ENCODE assay signal across 8 mouse cellular contexts in genomic region chr5:22745885-22746532, GRCm38 (mm10). TPM values are rescaled to one million over a fixed set of nuclear protein-coding genes. Genes with fewer than 3 reads are reported as not detected.
DNase-seq lines count a peak whose midpoint lies in the region; ATAC-seq and TF ChIP-seq lines count a peak whose summit lies in the region.

Lhfpl3 (plus strand) TSS chr5:22746059.

- TF ChIP-seq CTCF in thymus, adult 2 months (IDR thresholded peaks at IDR 0.05; ENCODE audit: borderline replicate concordance, control insufficient read depth, extremely low read depth, insufficient read depth, low read length, poor library complexity): no peak

- no peak within 1 kb of the TSS for H3K27ac ChIP-seq in thymus, adult 2 months (ENCODE audit: control insufficient read depth, insufficient read depth, low read length)
- no peak within 1 kb of the TSS for H3K27ac ChIP-seq in stomach, embryonic 14.5 days (ENCODE audit: low read length)

- no peaks in the 10 kb centered on the region for H3K36me3 ChIP-seq in thymus, adult 2 months (ENCODE audit: control insufficient read depth, insufficient read depth, low read length)
- H3K36me3 ChIP-seq in stomach, embryonic 14.5 days (ENCODE audit: control insufficient read depth, insufficient read depth, low read length): no peaks in the 10 kb centered on the region

- H3K4me3 ChIP-seq in thymus, adult 2 months (ENCODE audit: control insufficient read depth, insufficient read depth, low read length): no peak within 1 kb of the TSS
- H3K4me3 ChIP-seq in stomach, embryonic 14.5 days (ENCODE audit: low read depth, low read length): peak within 1 kb of the TSS; percentile 45

- 4% methylated on average over 39 of the region's 53 CpGs for WGBS in thymus, adult 2 months
- 0% methylated on average over 44 of the region's 53 CpGs for WGBS in stomach, embryonic 14.5 days

- H3K4me2 ChIP-seq in stomach, embryonic 14.5 days (replicated peaks; ENCODE audit: low read depth, low read length): peak within 1 kb of the TSS; percentile 92

- no peak within 1 kb of the TSS; the same call in 1 of the 2 replicates for H3K9ac ChIP-seq in stomach, embryonic 14.5 days (replicated peaks; ENCODE audit: low read depth, low read length)

- peaks cover 6% of the 10 kb centered on the region; the same call in 1 of the 2 replicates for H3K27me3 ChIP-seq in thymus, adult 2 months (ENCODE audit: control insufficient read depth, insufficient read depth, low read length)
- 0 out of 2 replicates have a peak, but pooled peaks cover 15% of the 10 kb centered on the region for H3K27me3 ChIP-seq in stomach, embryonic 14.5 days (ENCODE audit: control insufficient read depth, insufficient read depth, low read length)

- peak; percentile 1 for DNase-seq in thymus, adult 2 months
- DNase-seq in thymus, adult 18-20 months: no peak
- peak; percentile 63 to 66 for DNase-seq in cerebellum, postnatal 14 days
- peak; percentile 23 to 47 for DNase-seq in frontal cortex, postnatal 14 days (ENCODE audit: low spot score in 2 of 2)
- DNase-seq in layer of hippocampus, adult 8-10 months (ENCODE audit: low spot score in 2 of 2): peak; percentile 9 to 43
- no peak for DNase-seq in spleen, adult 18-20 months

- no peaks in the 10 kb centered on the region for H3K9me3 ChIP-seq in stomach, embryonic 14.5 days (ENCODE audit: control insufficient read depth, low read depth, low read length)

- no peak for TF ChIP-seq POLR2A in thymus, adult 2 months (IDR thresholded peaks at IDR 0.05; ENCODE audit: control insufficient read depth, extremely low read depth, insufficient read depth, low read length, poor library complexity)

- ATAC-seq in megakaryocyte progenitor cell, adult 5-6 weeks (replicated peaks; ENCODE audit: poor library complexity): peak; percentile 34
- peak; percentile 88 for ATAC-seq in stomach, embryonic 14.5 days (ENCODE audit: insufficient number of reproducible peaks, insufficient read depth, low FRiP score, low read depth)

- H3K4me1 ChIP-seq in thymus, adult 2 months (replicated peaks; ENCODE audit: control insufficient read depth, insufficient read depth, low read length): peaks cover 11% of the 10 kb centered on the region
- H3K4me1 ChIP-seq in stomach, embryonic 14.5 days (ENCODE audit: control insufficient read depth, insufficient read depth, low read length): 0 out of 2 replicates have a peak, but pooled peaks cover 4% of the 10 kb centered on the region

RNA-seq across cellular contexts. Expression of gene Lhfpl3, which starts in this region (rescaled TPM):
- polyA plus RNA-seq in thymus, adult 2 months (2012; rRNA removed): 0.03 and 0.06 TPM in 2 replicates
- 10 to 100 TPM; 10.2 to 15.9 (median 13.5) TPM for total RNA-seq in layer of hippocampus, adult 8-10 months (2022)
- not detected in 2 replicates for total RNA-seq in megakaryocyte progenitor cell, adult 5-6 weeks (2015)
- not detected in 2 replicates for total RNA-seq in megakaryocyte progenitor cell, adult 5-6 weeks (2017)
- 0.39 and 0.46 TPM in 2 replicates for polyA plus RNA-seq in stomach, embryonic 14.5 days (2014; fragmentation: Nextera tagmentation; extraction: Ambion mirVana)

Comparison
In these comparisons a context has a peak if more than half of its experiments do, and no peak if none do; other contexts are left out.
1. RNA of gene Lhfpl3 (total RNA-seq): 10.2 to 15.9 TPM in layer of hippocampus, adult 8-10 months; not detected in megakaryocyte progenitor cell, adult 5-6 weeks; every median in the first group is over 10 times any median in the second.
2. Peak in DNase-seq in thymus, adult 2 months; RNA of the gene not detected or under 1 TPM.
3. Peak in ATAC-seq in megakaryocyte progenitor cell, adult 5-6 weeks; RNA of the gene not detected or under 1 TPM.
4. Peak in ATAC-seq, H3K4me3 ChIP-seq and H3K4me2 ChIP-seq in stomach, embryonic 14.5 days; RNA of the gene not detected or under 1 TPM.
5. DNase-seq: peak in cerebellum, postnatal 14 days (2 of 2), frontal cortex, postnatal 14 days (2 of 2) and layer of hippocampus, adult 8-10 months (2 of 2); none in thymus, adult 18-20 months (0 of 2) and spleen, adult 18-20 months (0 of 2).